Mouse (Mus musculus) heart, postnatal 36 days (tissue): ENCODE data around the gene Gm21776. TPM values are rescaled to one million over a fixed set of nuclear protein-coding genes. Genes with fewer than 3 reads are reported as not detected.
"Not testable (repeated sequence)": the region's sequence is repeated elsewhere in the genome, so short reads cannot be mapped to it uniquely, and the experiment has no call there.

ENCODE experiments used
- DNase-seq, 2 experiments: peaks; one replicate each; pipeline ENCODE4 v3.0.0; 2021 to 2022
- intact Hi-C: fragments of 180-260 bp; cut with DNase I; formaldehyde crosslinking; loops from one replicate; pipeline ENCODE4 v1.15.1; 2025
- total RNA-seq, 2 experiments: library from RNA; stranded (reverse); gene quantifications; 2 replicates each; pipeline ENCODE4 v1.2.3; 2021

Gm21776 gene
- not detected for total RNA-seq

DNA sequence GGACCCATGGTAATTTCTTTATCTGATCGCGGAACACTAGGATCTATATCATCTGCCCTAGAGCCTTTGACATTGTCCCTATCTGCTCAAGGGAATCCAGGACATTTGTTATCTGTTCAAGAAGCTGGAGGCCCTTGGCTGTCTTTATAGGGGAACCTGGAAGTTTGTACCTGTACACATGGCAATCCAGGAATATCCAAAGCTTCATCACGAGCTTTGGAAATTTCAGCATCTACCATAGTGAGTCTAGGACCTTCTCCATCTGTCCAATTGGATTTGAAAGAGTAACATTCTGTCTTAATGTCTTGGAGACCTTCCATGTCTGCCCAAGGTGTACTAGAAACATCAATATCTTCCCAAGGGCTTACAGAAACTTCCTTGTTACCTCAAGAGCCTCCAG is at the start of gene Gm21776:
Gene Gm21776, plus strand, starts transcription at position 301 of the 400 bp plus-strand sequence.
- intact Hi-C loops, DNase-seq: not testable (repeated sequence)
